ENCODE assay signal across 38 mouse cellular contexts in genomic region chr2:155695316-155695715, GRCm38 (mm10). TPM values are rescaled to one million over a fixed set of nuclear protein-coding genes. Genes with fewer than 3 reads are reported as not detected.
"Had no signal": no experiment of that assay in that cellular context is flagged by ENCODE, and none has a peak within 500 bp of the region (broad histone marks: within the 10 kb centered on the region; RNA-seq: fewer than 3 reads in every experiment).

No protein-coding gene starts in this region.

- H3K36me3 ChIP-seq: embryonic facial prominence, embryonic 12.5 days; embryonic facial prominence, embryonic 13.5 days; embryonic facial prominence, embryonic 15.5 days; forebrain, embryonic 12.5 days; forebrain, embryonic 15.5 days had no signal

- H3K27me3 ChIP-seq: embryonic facial prominence, embryonic 12.5 days; embryonic facial prominence, embryonic 13.5 days; embryonic facial prominence, embryonic 15.5 days; forebrain, embryonic 12.5 days; forebrain, embryonic 13.5 days; forebrain, embryonic 15.5 days had no signal

- ATAC-seq: forebrain, embryonic 13.5 days; forebrain, embryonic 14.5 days; forebrain, embryonic 15.5 days; forebrain, embryonic 16.5 days; forebrain, postnatal 0 days had no signal

- H3K9ac ChIP-seq: embryonic facial prominence, embryonic 12.5 days; embryonic facial prominence, embryonic 13.5 days; embryonic facial prominence, embryonic 15.5 days; forebrain, embryonic 12.5 days; forebrain, embryonic 13.5 days; forebrain, embryonic 15.5 days; forebrain, postnatal 0 days had no signal

- H3K4me3 ChIP-seq: embryonic facial prominence, embryonic 10.5 days; embryonic facial prominence, embryonic 12.5 days; embryonic facial prominence, embryonic 13.5 days; embryonic facial prominence, embryonic 15.5 days; erythroblast, embryonic 14.5 days; forebrain, embryonic 10.5 days; forebrain, embryonic 12.5 days; forebrain, embryonic 13.5 days; forebrain, embryonic 15.5 days; heart, adult 2 months had no signal

- DNase-seq: cerebellum, adult 2 months; cerebellum, adult 9-11 months; cerebellum, postnatal 10 days; cerebellum, postnatal 14 days; cerebellum, postnatal 25 days; cerebellum, postnatal 36 days; embryo, embryonic 11 days; forebrain, postnatal 0 days; gastrocnemius, postnatal 10 days; gastrocnemius, postnatal 14 days; gastrocnemius, postnatal 25 days; heart, adult 18-20 months; heart, adult 2 months had no signal

- H3K27ac ChIP-seq: embryonic facial prominence, embryonic 10.5 days; embryonic facial prominence, embryonic 12.5 days; embryonic facial prominence, embryonic 13.5 days; embryonic facial prominence, embryonic 15.5 days; forebrain, embryonic 10.5 days; forebrain, embryonic 12.5 days; forebrain, embryonic 13.5 days; forebrain, embryonic 15.5 days; heart, adult 2 months had no signal

- H3K9me3 ChIP-seq: embryonic facial prominence, embryonic 10.5 days; embryonic facial prominence, embryonic 12.5 days; embryonic facial prominence, embryonic 13.5 days; embryonic facial prominence, embryonic 15.5 days; forebrain, embryonic 10.5 days; forebrain, embryonic 12.5 days; forebrain, embryonic 13.5 days; forebrain, embryonic 15.5 days had no signal

- H3K4me2 ChIP-seq: embryonic facial prominence, embryonic 12.5 days; embryonic facial prominence, embryonic 13.5 days; embryonic facial prominence, embryonic 15.5 days; forebrain, embryonic 12.5 days; forebrain, embryonic 13.5 days; forebrain, embryonic 15.5 days had no signal

RNA-seq across cellular contexts. Expression of gene Gm17581, which starts 40.4 kb away (rescaled TPM):
- total RNA-seq: common myeloid progenitor, adult 5-6 weeks; forebrain, postnatal 0 days; gastrocnemius, adult 18-20 months; gastrocnemius, adult 2 months; gastrocnemius, adult 8-10 months; gastrocnemius, postnatal 10 days; gastrocnemius, postnatal 14 days; gastrocnemius, postnatal 25 days; gastrocnemius, postnatal 36 days; gastrocnemius, postnatal 4 days; granulocyte monocyte progenitor cell, adult 5-6 weeks; heart, adult 18-20 months; heart, adult 2 months; heart, adult 8-10 months had no signal
- polyA plus RNA-seq: cerebellum, adult 2 months; cortical plate, adult 2 months; embryonic facial prominence, embryonic 10.5 days; embryonic facial prominence, embryonic 11.5 days; embryonic facial prominence, embryonic 12.5 days; embryonic facial prominence, embryonic 13.5 days; embryonic facial prominence, embryonic 14.5 days; embryonic facial prominence, embryonic 15.5 days; erythroblast, embryonic 14.5 days; forebrain, embryonic 10.5 days; forebrain, embryonic 11.5 days; forebrain, embryonic 12.5 days; forebrain, embryonic 13.5 days; forebrain, embryonic 14.5 days; forebrain, embryonic 15.5 days; forebrain, embryonic 16.5 days; forebrain, postnatal 0 days; frontal cortex, adult 2 months; gonadal fat pad, adult 2 months; heart, adult 2 months had no signal
